Mouse (Mus musculus) midbrain, postnatal 0 days (tissue): ENCODE measurements around the gene Lpcat2. TPM values are rescaled to one million over a fixed set of nuclear protein-coding genes. Genes with fewer than 3 reads are reported as not detected.
A peak's percentile ranks its signal among the peaks of the same experiment; 100 is the strongest.

Experiments used
- ATAC-seq: fragments of 200-750 bp; cut with Nextera tagmentation; 2 replicates; pipeline ENCODE4 v1.8.0; 2017; ENCODE audit warnings: moderate number of reproducible peaks, mild to moderate bottlenecking, moderate TSS enrichment, moderate library complexity; ENCODE audit not compliant: low FRiP score
- DNase-seq: peaks from one replicate; pipeline ENCODE4 v3.0.0-alpha.2; 2015; ENCODE audit warnings: low spot score
- H3K27ac ChIP-seq: fragments of 300-500 bp; sonication (generic); 2 replicates; pipeline ENCODE4 v1.5.1; 2014; ENCODE audit warnings: low read depth, mild to moderate bottlenecking, low read length, mixed read lengths
- H3K27me3 ChIP-seq: fragments of 300-500 bp; sonication (generic); 2 replicates; pipeline ENCODE4 v1.6.1; 2014; ENCODE audit warnings: low read length, control low read depth, mixed read lengths; ENCODE audit not compliant: insufficient read depth
- H3K36me3 ChIP-seq: fragments of 300-500 bp; sonication (generic); 2 replicates; pipeline ENCODE4 v1.6.1; 2014; ENCODE audit warnings: low read length, control low read depth, mixed read lengths; ENCODE audit not compliant: insufficient read depth
- H3K4me1 ChIP-seq: fragments of 300-500 bp; sonication (generic); 2 replicates; pipeline ENCODE4 v1.6.1; 2014; ENCODE audit warnings: mild to moderate bottlenecking, control low read depth, antibody characterized with exemption, low read length, mixed read lengths; ENCODE audit not compliant: insufficient read depth
- H3K4me2 ChIP-seq: fragments of 300-500 bp; sonication (generic); 2 replicates; pipeline ENCODE4 v1.6.1; 2014; ENCODE audit warnings: low read depth, mild to moderate bottlenecking, low read length, mixed read lengths; ENCODE audit not compliant: poor library complexity, severe bottlenecking
- H3K4me3 ChIP-seq: fragments of 300-500 bp; sonication (generic); 2 replicates; pipeline ENCODE4 v1.5.1; 2014; ENCODE audit warnings: low read depth, mild to moderate bottlenecking, low read length, moderate library complexity
- H3K9ac ChIP-seq: fragments of 300-500 bp; sonication (generic); replicated peaks from 2 replicates; pipeline ENCODE4 v1.6.1; 2014; ENCODE audit warnings: mild to moderate bottlenecking, low read length, moderate library complexity, mixed read lengths; ENCODE audit not compliant: poor library complexity, severe bottlenecking
- H3K9me3 ChIP-seq: fragments of 300-500 bp; sonication (generic); 2 replicates; pipeline ENCODE4 v1.6.1; 2016; ENCODE audit warnings: low read length, control low read depth
- CTCF ChIP-seq: IDR thresholded peaks from 2 replicates; pipeline ENCODE4 v1.5.1; 2016; ENCODE audit warnings: antibody characterized with exemption, mild to moderate bottlenecking
- WGBS: fragments of 180-500 bp; shearing (Covaris S2); extraction: QIAGEN DNeasy Blood & Tissue Kit; methylation state at CpG from one replicate; pipeline ENCODE4 v1.1.7; 2014; 5-methylcytosine and 5-hydroxymethylcytosine counted together
- polyA plus RNA-seq: library from polyadenylated mRNA; unstranded; fragments of >200 nt; fragmentation: Nextera tagmentation; extraction: Ambion mirVana; gene quantifications from 2 replicates; pipeline ENCODE4 v1.2.1, GENCODE M21; 2015
- total RNA-seq: library from RNA; depleted of rRNA; stranded (reverse); fragments of >200 nt; gene quantifications from 2 replicates; pipeline ENCODE4 v1.2.3, GENCODE M21; 2014; rRNA removed

Gene Lpcat2
- total RNA-seq = 5.0 and 6.2 TPM in 2 replicates
- polyA plus RNA-seq = 8.9 and 11.2 TPM in 2 replicates

DNA sequence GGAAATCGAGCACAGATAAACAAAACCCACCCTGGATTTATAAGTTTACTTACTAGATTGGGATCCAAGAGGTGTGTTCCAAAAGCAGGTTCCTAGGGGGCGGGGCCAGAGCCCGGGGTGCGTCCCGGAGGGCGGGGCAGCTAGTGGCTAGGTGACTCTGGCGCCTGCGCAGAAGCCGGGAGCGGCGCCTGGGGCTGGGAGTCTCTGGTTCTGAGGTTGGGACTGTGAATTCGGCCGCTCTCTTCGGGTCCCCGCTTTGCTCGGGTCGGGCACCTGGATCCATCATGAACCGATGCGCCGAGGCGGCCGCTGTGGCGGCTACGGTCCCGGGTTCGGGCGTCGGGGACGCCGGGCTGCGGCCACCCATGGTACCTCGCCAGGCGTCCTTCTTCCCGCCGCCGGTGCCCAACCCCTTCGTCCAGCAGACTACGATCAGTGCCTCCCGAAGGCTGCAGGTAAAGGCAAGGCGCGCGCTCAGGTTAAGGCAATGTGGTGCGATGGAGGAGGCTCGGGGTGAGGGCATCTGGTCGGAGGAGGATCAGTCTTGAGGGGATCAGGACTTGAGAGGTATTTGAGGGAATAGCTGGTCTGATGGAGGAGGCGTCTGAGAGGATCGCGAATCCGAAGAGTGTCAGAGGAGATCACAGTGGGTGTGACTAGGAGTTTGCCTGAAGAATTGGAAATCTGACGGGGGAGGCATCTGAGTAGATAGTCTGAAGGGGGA is at the start of gene Lpcat2:
TSS of gene Lpcat2 (plus strand) at position 169 of the 724 bp plus-strand sequence.
- H3K27ac ChIP-seq = peak within 1 kb of the TSS; percentile 48
- peak; percentile 77 for DNase-seq
- 1% methylated on average over 47 of the region's 50 CpGs for WGBS

GRCm38 (mm10) chr8:92812773-92813172 is 42.4 kb upstream of the Lpcat2 start:
- Histone ChIP-seq H3K4me2 (no peak overlapping the region), H3K27me3 (peaks cover 5% of the 10 kb centered on the region; the same call in 1 of the 2 replicates), H3K4me3 (no peak overlapping the region), H3K4me1 (no peaks in the 10 kb centered on the region), H3K36me3 (no peaks in the 10 kb centered on the region), H3K9ac (no peak overlapping the region), H3K9me3 (no peaks in the 10 kb centered on the region), H3K27ac (no peak overlapping the region)
- WGBS = 82% methylated on average over 2 of the region's 2 CpGs
- ATAC-seq (no peak), DNase-seq (no peak)
- no peak for TF ChIP-seq CTCF

More for the DNA sequence above, at the start of gene Lpcat2:
- H3K27me3 ChIP-seq = 0 out of 2 replicates have a peak, but pooled peaks cover 6% of the 10 kb centered on the region
- H3K4me3 ChIP-seq = peak within 1 kb of the TSS; percentile 54
- peak; percentile 70; the same call in 1 of the 2 replicates for ATAC-seq
- peak within 1 kb of the TSS; percentile 67 for H3K4me2 ChIP-seq
- H3K36me3 ChIP-seq = no peaks in the 10 kb centered on the region
- no peak for TF ChIP-seq CTCF
- no peaks in the 10 kb centered on the region for H3K9me3 ChIP-seq
- peak within 1 kb of the TSS; percentile 55 for H3K9ac ChIP-seq
- 0 out of 2 replicates have a peak, but pooled peaks cover 2% of the 10 kb centered on the region for H3K4me1 ChIP-seq

DNA sequence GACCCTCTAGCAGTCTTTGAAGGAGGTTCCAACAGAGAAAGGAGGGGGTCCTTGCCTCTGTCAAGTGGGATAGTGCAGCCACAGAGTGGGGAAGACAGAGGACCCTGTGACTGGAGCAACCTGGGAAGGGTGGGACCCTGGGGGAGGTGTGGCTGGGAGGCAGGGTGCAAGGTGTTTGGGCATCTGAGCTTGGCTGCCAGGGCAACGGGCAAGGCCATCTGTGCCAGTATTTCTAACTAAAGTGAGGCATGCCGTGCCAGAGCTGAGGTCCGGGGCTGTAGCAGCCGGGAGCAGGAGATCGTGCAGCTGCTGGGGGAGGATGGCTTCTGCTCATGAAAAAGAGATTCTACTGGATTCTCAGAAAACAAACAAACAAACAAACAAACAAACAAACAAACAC is 39.5 kb upstream of the Lpcat2 start:
- H3K27me3 ChIP-seq = peaks cover 5% of the 10 kb centered on the region; the same call in 1 of the 2 replicates
- H3K4me3 ChIP-seq = no peak overlapping the region
- WGBS = 72% methylated on average over 5 of the region's 5 CpGs
- DNase-seq = no peak
- no peak for TF ChIP-seq CTCF
- no peak for ATAC-seq
- H3K4me1 ChIP-seq = no peaks in the 10 kb centered on the region
- no peaks in the 10 kb centered on the region for H3K9me3 ChIP-seq
- no peaks in the 10 kb centered on the region for H3K36me3 ChIP-seq
- no peak overlapping the region for H3K27ac ChIP-seq
- no peak overlapping the region for H3K4me2 ChIP-seq
- no peak overlapping the region for H3K9ac ChIP-seq

DNA sequence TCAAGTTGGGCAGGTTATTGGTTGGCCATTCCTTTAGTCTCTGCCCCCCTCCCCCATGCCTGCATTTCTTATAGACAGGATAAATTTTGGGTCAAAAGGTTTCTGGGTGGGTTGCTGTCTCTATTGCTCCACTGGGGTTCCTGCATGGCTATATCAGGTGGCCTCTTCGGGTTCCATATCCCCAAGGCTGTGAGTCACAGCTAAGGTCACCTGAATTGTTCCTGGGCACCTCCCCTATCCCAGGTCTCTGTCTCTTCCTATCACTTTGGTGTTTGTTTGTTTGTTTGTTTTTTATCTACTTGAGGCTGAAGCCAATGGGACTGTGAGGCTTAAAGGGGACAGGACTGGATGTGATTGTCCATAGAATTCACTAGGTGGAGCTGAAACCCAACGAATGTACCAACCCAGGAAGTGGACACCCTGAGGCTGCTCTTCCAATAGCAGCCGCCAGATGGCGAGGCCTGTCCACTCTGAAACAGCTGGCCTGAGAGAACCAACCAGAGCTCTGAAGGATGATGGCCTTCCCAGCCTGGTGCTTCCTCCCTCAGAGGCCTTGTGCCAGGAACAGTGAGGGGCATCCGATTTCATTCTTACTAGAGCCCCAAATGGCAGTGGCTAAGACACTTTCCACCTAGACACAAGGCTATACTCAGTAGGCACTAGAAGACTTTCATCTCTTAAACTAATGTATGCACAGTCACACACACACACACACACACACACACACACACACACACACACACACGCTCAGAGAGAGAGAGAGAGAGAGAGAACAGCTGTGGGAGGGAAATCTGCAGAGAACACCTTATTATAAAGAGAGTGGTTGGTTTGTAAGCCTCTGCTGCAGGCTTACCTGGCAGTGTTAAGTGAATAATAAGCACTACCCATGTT is 37.0 kb upstream of the Lpcat2 start:
- Histone ChIP-seq H3K9me3 (no peaks in the 10 kb centered on the region), H3K4me2 (no peak overlapping the region), H3K4me1 (no peaks in the 10 kb centered on the region), H3K36me3 (no peaks in the 10 kb centered on the region), H3K27ac (no peak overlapping the region), H3K27me3 (peaks cover 5% of the 10 kb centered on the region; the same call in 1 of the 2 replicates), H3K4me3 (no peak overlapping the region), H3K9ac (no peak overlapping the region)
- TF ChIP-seq CTCF = peak; percentile 100
- WGBS = 18% methylated on average over 6 of the region's 6 CpGs
- DNase-seq = peak; percentile 96
- ATAC-seq = peak; percentile 86

DNA sequence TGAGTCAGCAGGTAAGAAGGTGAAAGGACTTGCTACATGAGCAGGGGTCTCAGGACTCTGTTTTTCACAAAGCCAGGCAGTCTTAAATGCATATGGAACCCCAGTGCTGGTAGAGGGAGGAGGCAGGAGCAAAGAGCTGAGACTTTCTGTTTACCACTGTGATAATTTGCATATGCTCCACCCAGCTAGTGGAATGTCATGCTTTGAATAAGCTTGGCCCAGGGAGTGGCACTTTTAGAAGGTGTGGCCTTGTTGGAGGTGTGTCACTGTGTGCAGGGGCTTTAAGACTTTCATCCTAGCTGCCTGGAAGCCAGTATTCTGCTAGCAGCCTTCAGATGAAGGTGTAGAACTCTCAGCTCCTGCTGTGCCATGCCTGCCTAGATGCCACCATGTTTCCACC is 34.0 kb upstream of the Lpcat2 start:
- no peak overlapping the region for H3K27ac ChIP-seq
- H3K4me3 ChIP-seq = no peak overlapping the region
- H3K9me3 ChIP-seq = no peaks in the 10 kb centered on the region
- no peaks in the 10 kb centered on the region for H3K27me3 ChIP-seq
- no peak overlapping the region for H3K9ac ChIP-seq
- ATAC-seq = no peak
- no peak for TF ChIP-seq CTCF
- no peak overlapping the region for H3K4me2 ChIP-seq
- no peaks in the 10 kb centered on the region for H3K36me3 ChIP-seq
- no peak for DNase-seq
- no peaks in the 10 kb centered on the region for H3K4me1 ChIP-seq
